Mouse (Mus musculus) heart, adult 11 months (tissue): ENCODE measurements around the gene Zfp953.
"Not testable (repeated sequence)": the region's sequence is repeated elsewhere in the genome, so short reads cannot be mapped to it uniquely, and the experiment has no call there.

ENCODE experiments used
- DNase-seq: peaks from one replicate; pipeline ENCODE4 v3.0.0; 2022

Zfp953 gene

DNA sequence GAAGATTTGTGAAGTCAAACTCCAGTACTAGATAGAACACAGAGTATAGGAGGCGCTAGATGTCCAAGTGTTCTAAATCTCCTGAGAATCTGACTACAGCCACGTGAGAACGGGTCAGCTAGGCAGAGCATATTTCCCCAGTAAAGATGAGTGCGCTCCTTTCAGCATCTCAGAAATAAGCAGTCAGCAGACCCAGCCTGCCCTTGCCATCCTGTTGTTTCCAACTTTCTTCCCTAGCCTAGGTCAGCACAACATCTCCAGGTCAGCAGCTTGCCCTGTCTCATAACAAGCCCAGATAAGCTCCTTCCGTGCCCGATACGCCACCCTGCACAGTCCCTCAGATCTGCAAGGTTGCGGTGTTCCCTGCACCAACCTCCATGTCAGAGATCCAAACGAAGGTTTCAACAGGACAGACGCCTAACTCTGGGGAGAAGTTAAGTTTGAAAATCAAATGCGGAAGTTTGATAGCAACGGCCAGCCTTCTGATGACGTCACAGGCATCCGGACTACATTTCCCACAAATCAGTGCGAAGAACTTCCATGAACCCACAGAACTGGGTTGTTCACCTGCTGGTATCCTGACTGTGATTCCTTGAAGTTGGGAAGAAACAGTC is at the start of gene Zfp953, which contains the start of gene Gm28044:
Zfp953 (minus strand) TSS at position 475 of the 614 bp plus-strand sequence.
Gm28044 (minus strand) TSS at position 406 of the 614 bp plus-strand sequence.
- DNase-seq = peak; percentile 98

DNA sequence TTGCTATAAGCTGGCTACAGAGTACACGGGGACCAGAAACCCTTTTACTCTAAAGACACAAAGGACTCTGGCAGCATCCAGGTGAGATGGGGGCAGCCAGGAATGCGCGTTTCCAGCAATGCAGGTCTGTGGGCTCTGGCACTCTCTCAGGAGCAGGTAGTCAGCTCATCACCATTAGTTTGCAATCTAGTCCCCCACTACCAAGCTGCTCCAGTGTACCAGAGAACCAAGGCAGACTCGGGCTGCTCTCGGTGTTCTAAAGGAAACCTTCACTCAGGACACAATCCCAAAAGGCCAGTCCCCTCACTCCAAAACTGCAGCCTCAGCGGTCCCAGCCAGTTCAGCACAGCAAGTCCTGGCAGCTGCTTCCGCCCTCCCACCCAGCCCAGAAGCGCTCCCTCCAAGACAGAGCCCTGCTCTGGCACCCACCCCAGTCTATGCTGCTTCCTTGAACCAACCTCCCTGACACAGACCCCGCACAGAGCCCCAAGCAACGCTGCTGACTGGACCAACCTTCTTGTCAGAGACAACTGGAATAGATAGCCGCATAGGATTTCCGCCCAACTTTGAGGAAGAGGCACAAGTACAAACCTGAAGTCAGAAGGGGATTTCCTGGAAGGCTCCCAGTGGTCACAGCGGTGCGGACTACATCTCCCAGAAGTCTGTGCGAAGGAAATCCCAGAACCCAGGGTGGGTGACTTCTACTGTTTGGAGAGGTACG is 38.9 kb upstream of the Zfp953 start, which contains the start of gene Zfp429:
Zfp429 (minus strand) TSS at position 637 of the 721 bp plus-strand sequence.
- peak; percentile 98 for DNase-seq

DNA sequence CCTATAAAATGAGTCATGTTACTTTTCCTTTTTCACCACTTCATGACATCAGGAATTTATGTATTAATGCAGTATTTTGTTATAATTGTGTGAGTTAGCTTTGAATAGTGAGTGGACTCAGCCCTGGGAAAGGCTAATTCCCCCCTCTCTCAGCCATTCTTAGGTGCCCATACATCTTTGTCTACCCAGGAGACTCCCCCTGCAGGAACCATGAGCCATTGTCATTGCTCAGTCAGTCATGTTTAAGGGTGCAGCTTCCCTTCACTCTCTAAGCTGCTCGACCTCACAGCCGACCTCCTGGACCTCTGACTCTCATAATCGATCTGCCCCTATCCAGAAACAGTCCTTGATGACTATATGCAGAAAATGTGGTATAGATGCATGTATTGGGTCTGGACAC is 15.8 kb upstream of the Zfp953 start:
- DNase-seq = not testable (repeated sequence)

DNA sequence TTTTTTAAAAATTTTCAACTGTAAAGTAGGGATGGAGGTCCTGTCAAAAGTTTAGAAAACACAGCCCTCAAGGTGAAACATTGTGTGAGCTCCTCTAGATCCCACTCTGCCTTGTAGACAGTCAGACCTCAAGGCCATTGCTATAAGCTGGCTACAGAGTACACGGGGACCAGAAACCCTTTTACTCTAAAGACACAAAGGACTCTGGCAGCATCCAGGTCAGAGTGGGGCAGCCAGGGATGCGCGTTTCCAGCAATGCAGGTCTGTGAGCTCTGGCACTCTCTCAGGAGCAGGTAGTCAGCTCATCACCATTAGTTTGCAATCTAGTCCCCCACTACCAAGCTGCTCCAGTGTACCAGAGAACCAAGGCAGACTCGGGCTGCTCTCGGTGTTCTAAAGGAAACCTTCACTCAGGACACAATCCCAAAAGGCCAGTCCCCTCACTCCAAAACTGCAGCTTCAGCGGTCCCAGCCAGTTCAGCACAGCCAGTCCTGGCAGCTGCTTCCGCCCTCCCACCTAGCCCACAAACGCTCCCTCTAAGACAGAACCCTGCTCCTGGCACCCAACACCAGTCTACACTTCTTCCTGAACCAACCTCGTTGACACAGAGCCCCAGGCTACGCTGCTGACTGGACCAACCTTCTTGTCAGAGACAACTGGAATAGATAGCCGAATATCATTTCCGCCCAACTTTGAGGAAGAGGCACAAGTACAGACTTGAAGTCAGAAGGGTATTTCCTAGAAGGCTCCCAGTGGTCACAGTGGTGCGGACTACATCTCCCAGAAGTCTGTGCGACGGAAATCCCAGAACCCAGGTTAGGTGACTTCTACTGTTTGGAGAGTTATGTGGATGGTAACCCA is 14.9 kb upstream of the Zfp953 start, which contains the start of the genes Gm28041 and Zfp456:
Gm28041 (minus strand) TSS at position 684 of the 862 bp plus-strand sequence.
Zfp456 (minus strand) TSS at position 761 of the 862 bp plus-strand sequence.
- DNase-seq = peak; percentile 98

DNA sequence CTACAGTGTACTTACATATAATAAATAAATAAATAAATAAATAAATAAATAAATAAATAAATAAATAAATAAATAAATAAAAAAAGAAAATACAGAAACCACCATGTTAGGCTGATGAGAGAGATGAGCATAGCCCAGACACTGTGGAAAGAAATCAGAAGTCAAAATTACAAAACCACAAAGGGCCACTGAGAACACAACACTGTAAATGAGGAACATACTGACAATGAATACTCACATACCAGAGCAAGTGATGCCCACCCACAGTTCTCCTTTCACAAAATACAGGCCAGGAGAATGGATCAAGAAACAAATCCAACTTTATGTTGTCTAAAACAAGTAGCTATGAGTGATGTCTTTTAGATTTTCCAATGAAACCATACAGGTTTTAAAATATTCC is 8.6 kb downstream of the Zfp953 start:
- no peak for DNase-seq

DNA sequence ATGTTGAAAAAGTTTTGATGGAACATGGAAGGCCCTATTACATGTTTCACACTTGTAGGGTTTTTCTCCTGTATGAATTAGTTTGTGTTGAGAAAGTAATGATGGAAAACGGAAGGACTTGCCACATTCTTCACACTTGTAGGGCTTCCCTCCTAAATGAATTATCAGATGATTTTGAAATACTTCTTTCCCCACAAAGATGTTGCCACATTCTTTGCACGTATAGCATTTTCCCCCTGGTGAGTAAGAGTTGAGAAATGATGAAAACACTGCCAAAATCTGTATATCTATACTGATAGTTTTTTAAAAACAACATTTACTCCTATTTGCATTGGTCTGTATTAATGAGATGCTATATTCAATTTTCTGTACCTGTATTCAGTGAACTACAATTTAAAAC is 17.0 kb downstream of the Zfp953 start:
- no peak for DNase-seq

DNA sequence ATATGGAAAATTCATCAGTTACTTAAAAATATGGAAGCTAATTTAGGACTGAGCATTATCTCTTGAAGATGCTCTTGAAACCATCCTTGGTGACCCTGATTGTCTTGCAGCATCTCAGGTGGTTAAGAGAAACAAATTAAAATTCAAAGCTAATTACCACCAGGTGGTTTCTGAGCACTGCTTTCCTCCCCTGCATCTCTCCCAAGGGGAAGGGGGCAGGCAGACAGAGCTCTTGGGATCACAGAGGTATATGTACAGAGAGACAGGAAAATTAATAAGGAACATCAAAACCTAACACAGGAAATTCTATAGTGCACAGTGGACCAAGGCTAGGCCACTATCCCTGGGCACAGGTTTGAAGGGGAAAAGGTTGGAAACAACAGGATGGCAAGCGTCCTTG is 27.5 kb downstream of the Zfp953 start:
- no peak for DNase-seq

DNA sequence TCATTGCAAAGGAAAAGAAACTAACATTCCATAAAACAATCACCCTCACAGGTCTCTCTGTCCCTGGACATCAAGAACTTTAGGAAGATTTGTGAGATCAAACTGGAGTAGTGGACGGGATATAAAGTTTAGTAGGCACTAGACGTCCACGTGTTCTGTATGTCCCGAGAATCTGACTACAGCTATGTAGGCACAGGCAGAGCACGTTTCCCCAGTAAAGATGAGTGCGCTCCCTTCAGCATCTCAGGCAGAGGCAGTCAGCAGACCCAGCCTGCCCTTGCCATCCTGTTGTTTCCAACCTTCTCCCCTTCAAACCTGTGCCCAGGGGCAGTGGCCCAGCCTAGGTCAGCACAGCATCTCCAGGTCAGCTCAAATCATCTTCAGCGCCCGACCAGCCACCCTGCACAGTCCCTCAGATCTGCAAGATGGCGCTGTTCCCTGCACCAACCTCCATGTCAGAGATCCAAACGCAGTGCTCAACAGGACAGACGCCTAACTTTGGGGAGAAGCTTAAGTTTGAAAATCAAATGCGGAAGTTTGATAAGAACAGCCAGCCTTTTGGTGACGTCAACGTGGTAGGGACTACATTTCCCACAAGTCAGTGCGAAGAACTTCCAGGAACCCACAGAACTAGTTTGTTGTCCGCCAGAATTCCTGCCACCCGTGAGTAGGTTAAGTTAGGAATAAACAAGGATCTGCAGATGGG is 28.2 kb downstream of the Zfp953 start, which contains the start of gene Zfp595:
Zfp595 (minus strand) TSS at position 552 of the 706 bp plus-strand sequence.
- DNase-seq = peak; percentile 99

DNA sequence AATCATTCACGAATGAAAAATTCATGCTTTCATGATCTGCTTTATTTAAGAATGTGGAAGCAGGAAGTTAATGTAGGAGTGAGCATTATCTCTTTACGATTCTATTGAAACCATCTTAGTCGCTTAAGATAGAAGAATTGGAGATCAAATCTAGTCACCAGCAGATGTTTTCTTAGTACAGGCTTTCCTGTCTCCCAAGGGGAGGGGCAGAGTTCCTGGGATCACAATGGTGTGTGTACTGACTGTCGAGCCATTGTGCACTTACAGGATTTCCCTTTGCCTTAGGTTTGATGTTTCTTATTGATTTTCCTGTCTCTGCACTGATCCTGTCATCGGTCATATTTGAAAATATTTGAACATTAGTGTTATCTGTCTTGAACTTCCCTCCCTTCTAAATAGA is 53.7 kb downstream of the Zfp953 start:
- no peak for DNase-seq

DNA sequence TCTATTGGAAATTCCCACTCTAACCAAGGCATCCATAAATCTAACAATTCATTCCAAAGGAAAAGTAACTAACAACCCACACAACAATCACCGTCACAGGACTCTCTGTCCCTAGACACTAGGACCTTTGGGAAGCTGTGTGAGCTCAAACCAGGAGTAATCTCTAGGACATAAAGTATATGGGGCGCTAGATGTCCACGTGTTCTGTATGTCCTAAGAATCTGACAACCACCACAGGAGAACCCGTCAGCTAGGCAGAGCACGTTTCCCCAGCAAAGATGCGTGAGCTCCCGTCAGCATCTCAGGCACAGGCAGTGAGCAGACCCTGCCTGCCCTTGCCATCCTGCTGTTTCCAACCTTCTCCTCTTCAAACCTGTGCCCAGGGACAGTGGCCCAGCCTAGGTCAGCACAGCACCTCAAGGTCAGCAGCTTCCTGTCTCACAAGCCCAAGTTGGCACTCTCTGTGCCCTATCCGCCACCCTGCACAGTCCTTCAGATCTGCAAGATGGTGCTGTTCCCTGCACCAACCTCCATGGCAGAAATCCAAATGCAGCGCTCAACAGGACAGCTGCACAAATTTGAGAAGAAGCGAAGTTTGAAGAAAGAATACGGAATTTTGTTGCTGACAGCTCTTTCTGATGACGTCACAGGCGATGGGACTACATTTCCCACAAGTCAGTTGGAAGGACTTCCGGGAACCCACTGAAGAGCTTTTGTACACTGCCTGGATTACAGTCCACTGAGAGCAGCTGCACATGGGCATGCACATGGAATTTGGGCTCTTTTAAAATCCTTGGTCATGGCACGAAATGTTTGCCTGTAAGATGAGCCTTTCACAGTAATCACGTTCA is 54.4 kb downstream of the Zfp953 start, which contains the start of gene Zfp457:
Zfp457 (minus strand) TSS at position 664 of the 851 bp plus-strand sequence.
- peak; percentile 99 for DNase-seq
